Mouse (Mus musculus) liver, adult 2 months (tissue): ENCODE data around the gene Slc52a3.

ENCODE experiments used
- CTCF ChIP-seq: fragments of 200-500 bp; IDR thresholded peaks from 2 replicates; pipeline ENCODE4 v1.5.1; 2011; ENCODE audit warnings: low read depth, low read length, control low read depth
- POLR2A ChIP-seq: fragments of 200-500 bp; IDR thresholded peaks from 2 replicates; pipeline ENCODE4 v1.6.1; 2011; ENCODE audit warnings: low read length, control low read depth; ENCODE audit not compliant: insufficient read depth; ENCODE audit errors: extremely low read depth

GRCm38 (mm10) chr2:152048981-152049441, 52.7 kb downstream of the Slc52a3 start:
- TF ChIP-seq CTCF (no peak), POLR2A (no peak)
